Mouse (Mus musculus) B cell, adult 67 days (primary cell): ENCODE results near the gene Cngb1. TPM values are rescaled to one million over a fixed set of nuclear protein-coding genes. Genes with fewer than 3 reads are reported as not detected.

Source experiments
- total RNA-seq, 2 experiments: library from RNA; stranded (reverse); gene quantifications; 4 replicates each; pipeline ENCODE4 v1.2.4; 2023

The Cngb1 gene
- not detected for total RNA-seq

DNA sequence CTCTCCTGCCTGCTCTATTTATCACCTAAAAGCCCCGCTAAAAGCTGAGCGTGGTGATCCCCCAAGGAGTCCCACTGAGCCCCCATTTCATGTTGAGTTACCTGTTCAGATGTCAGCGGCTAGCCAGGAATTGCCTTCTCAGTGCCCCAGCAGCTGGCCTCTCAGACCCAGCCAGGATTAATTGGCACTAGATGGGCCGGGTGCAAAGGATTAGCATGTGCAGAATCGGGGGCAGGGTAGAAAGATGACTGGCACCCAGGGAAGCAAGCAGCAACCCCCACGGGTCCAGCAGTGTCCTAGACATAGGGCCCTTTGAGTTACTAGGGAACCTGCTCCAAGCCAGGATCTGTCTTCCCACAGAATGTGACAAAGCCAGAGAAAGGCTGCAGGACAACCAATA, at the start of gene Cngb1:
Gene Cngb1 (minus strand): TSS at position 155 of the 400 bp plus-strand sequence.

DNA sequence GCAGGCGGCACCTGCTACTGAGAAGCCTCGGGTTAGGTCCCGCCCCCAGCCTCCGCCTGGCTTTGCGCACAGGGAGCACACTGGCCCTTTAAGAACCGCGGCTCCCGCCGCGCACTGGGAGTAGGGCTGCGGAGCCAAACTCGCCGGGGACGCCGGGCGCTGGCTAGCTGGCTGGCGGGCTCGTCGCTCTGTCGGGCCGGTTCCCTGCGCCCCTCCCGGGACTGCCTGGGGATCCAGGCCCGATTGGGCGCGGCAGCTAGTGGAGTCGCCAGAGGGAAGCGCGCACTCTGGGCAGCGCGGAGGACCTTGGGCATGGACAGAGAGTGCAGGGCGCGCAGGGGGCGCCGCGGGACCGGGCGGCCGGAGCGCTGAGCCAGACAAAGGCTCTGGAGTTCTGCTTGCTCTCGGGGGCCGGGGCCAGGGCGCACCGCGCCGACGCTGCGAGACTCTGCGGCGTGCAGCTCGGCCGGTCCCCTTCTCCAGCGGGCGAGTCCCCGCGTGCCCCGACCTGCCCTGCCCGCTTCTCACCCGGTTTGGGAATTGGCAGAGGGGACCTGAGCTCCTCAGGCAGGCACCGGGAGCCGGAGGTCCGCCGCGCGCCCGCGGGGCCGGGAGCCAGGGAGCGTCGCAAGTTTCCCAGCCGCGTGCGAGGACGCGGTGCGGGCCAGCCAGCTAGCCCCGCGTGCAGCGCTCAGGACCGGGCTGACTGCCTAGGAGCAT, 45.9 kb upstream of the Cngb1 start, which contains the start of gene Mmp15:
Gene Mmp15 (plus strand): TSS at position 118 of the 720 bp plus-strand sequence.

DNA sequence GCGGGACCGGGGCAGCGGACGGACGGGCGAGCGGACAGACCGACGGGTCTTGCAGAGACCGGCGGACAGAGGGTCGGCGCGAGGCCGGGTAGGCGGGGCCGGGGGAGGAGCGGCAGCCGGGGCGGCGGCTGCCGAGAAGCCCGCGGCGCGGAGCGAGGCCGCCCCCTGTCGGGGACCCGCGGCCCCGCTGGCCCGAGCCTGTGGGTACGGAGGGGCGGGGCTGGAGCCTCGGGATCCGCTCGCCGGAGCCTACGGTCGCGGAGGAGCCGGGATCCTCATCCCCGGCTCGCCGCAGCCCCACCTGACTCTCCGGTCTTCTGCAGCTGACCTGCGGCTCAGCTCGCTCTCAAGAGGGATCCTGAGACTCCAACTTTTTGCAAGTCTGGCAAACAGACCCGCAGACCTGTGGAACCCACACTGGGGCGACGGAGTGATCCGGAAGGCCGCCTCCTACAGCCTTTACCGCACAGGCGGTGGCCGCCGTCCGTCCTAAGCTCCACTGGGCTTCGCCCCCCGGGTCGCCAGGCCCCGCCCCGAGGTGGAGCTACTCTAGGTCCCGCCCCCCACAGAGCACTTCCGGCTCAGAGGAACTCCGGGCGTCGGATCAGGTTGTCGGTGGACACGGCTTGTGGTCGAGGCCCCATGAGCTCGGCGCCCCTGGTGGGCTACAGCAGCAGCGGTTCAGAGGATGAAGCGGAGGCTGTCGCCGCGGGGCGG, 25.5 kb upstream of the Cngb1 start, which contains the start of the genes Zfp319 and Usb1:
Gene Zfp319 (minus strand): TSS at position 231 of the 717 bp plus-strand sequence.
Gene Usb1 (plus strand): TSS at position 565 of the 717 bp plus-strand sequence.

GRCm38 (mm10) chr8:95310342-95310970, 4.1 kb upstream of the Cngb1 start, which contains the start of gene Tepp:
Gene Tepp, plus strand, starts transcription at chr8:95310566.

GRCm38 (mm10) chr8:95202649-95203275, 103.6 kb downstream of the Cngb1 start, which contains the start of gene Kifc3:
Gene Kifc3, minus strand, starts transcription at chr8:95202812.

Other genes with a start within 250 kb of the Cngb1 start
- 10 to 100 TPM; 15.4 to 18.8 TPM for gene Katnb1, start 225.4 kb downstream of the Cngb1 start, total RNA-seq
- 1 to 10 TPM; 4.2 to 4.5 TPM for gene Kifc3, start 103.8 kb downstream of the Cngb1 start, total RNA-seq
- gene Tepp, start 4.0 kb upstream of the Cngb1 start, total RNA-seq: not detected
- 10 to 100 TPM; 25.2 to 26.2 TPM for gene Zfp319, start 25.4 kb upstream of the Cngb1 start, total RNA-seq
- gene Usb1, start 25.7 kb upstream of the Cngb1 start, total RNA-seq: 10 to 100 TPM; 53.7 to 58.1 TPM
- gene Mmp15, start 45.7 kb upstream of the Cngb1 start, total RNA-seq: under 1 TPM in 1 of 2 experiments, not detected in 1; 0.21 TPM
- gene Cfap20, start 128.3 kb upstream of the Cngb1 start, total RNA-seq: 100 to 1,000 TPM in 1 of 2 experiments, 10 to 100 TPM in 1; 97.6 to 101 TPM
- 10 to 100 TPM; 84.3 to 92.1 TPM for gene Csnk2a2, start 183.5 kb upstream of the Cngb1 start, total RNA-seq
- not detected for gene Ccdc113, start 227.5 kb upstream of the Cngb1 start, total RNA-seq